Mouse (Mus musculus): ENCODE measurements at regions not wholly inside any gene's neighbourhood (a gene's known extent, or its start where the extent isn't known, plus 50 kb on each side); places are given as distances from the start of the nearest gene placed in this dataset.

DNA sequence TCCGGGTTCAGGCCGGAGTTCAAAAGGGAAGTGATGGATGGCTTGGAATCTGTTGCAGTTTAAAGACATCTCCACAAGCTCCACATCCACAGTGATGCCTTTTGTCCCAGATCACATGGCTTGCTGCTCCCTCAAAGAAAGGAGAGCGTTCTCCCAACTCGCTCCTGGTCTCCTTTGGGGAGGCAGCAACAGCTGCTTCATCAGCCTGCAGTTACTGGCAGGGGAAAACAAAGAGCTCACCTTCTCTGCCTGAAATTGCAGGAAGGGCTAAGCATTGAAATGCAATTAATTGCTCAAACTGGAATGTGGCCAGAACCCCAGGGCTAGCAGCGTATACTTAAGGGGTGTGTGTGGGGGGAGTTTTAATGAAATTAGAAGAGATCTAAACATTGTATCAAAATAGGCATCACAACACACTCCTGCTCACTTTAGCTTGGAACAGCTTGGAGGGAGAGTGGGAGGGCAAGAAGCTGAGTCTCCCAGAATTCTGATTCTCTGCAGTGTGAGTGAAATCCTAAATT, 126.3 kb upstream of the Lrig3 start:
- Histone ChIP-seq H3K4me1 (ENCODE audit: control insufficient read depth, insufficient read depth, low read length) (no peaks in the 10 kb centered on the region), H3K4me3 (replicated peaks; ENCODE audit: control insufficient read depth, low read depth, low read length) (no peak overlapping the region), H3K27ac (ENCODE audit: control insufficient read depth, insufficient read depth, low read depth, low read length, poor library complexity) (no peak overlapping the region)
- 68% methylated on average over 5 of the region's 5 CpGs for whole genome bisulfite sequencing
- TF ChIP-seq POLR2A (IDR thresholded peaks at IDR 0.05; ENCODE audit: borderline replicate concordance, control insufficient read depth, low read depth, low read length) (no peak), CTCF (IDR thresholded peaks at IDR 0.05; ENCODE audit: control insufficient read depth, insufficient read depth, low read length) (no peak)

DNA sequence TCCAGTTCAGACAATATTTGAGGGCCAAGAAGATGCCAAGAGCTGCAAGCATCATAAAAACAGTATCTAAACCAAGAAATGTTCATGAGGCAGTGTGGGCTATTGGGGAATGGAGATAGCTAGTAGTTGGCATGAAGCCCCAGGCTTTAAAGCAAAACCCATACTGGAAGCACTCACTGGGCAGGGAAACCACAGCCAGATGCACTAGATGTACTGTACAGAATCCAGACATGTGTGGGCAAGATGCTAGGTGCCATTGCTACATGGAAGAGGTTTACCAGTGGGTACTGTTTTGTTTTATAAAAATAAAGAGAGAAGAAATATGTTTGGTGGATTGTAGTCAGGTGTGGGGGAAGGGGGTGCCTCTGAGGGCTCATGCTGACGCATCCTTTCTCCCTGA, 125.6 kb upstream of the Lrig3 start:
- WGBS: 84% methylated on average over 1 of the region's 1 CpGs
- no peak for TF ChIP-seq POLR2A (IDR thresholded peaks at IDR 0.05; ENCODE audit: borderline replicate concordance, control insufficient read depth, low read depth, low read length)
- TF ChIP-seq CTCF (IDR thresholded peaks at IDR 0.05; ENCODE audit: control insufficient read depth, insufficient read depth, low read length): no peak
- Histone ChIP-seq H3K27ac (ENCODE audit: control insufficient read depth, insufficient read depth, low read depth, low read length, poor library complexity) (no peak overlapping the region), H3K4me1 (ENCODE audit: control insufficient read depth, insufficient read depth, low read length) (no peaks in the 10 kb centered on the region), H3K4me3 (replicated peaks; ENCODE audit: control insufficient read depth, low read depth, low read length) (no peak overlapping the region)

DNA sequence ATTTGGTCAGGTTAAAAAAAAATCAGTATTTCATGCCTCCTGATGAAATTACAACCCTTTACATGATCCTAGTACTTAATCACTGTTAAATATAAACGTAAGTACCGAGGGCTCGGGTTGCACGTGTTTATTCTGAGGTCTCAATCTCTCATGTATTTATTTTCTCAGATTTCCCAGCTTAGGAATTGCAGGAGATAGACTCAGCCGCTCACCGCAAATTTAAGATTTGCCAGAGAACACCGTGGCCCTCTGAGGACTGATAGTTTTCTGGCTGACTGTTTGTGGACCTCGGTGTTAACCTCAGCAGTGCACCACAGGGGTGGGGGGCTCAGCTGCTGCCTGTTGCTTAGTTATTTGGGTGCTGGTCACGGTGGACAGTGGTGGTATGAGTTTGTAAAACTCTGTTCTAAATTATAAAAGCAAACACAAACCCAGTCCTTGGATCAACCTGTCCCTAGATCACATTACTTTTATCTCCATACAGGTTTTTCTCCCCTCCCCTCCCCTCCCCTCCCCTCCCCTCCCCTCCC, 121.6 kb upstream of the Lrig3 start:
- H3K27ac ChIP-seq (ENCODE audit: control insufficient read depth, insufficient read depth, low read depth, low read length, poor library complexity): no peak overlapping the region
- 62% methylated on average over 9 of the region's 9 CpGs for WGBS
- no peak for TF ChIP-seq CTCF (IDR thresholded peaks at IDR 0.05; ENCODE audit: control insufficient read depth, insufficient read depth, low read length)
- no peak for TF ChIP-seq POLR2A (IDR thresholded peaks at IDR 0.05; ENCODE audit: borderline replicate concordance, control insufficient read depth, low read depth, low read length)
- no peak overlapping the region for H3K4me3 ChIP-seq (replicated peaks; ENCODE audit: control insufficient read depth, low read depth, low read length)
- no peaks in the 10 kb centered on the region for H3K4me1 ChIP-seq (ENCODE audit: control insufficient read depth, insufficient read depth, low read length)

DNA sequence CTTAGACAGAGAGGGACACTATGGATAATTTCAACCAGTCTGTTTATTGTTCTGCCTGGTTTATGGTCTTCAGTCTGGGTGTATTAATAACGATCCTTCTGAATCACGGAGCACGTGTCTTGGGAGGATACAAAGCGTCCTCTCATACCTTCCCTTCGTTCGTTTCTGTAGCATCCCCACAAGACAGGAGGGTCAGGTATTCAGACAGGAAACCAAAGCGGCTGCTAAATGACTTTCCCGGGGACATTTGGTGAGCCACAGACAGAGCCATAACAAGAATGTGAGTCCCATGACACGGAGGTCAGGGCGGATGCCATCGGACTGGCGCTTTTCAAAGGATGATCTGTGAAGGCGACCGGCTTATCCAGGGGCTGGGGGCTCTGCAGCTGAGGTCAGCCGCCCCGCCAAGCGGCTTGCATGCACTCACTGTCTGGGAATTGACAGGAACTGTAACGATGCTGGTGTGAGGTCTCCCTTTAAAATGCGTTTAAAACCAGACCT, 120.9 kb upstream of the Lrig3 start:
- H3K4me1 ChIP-seq (ENCODE audit: control insufficient read depth, insufficient read depth, low read length): no peaks in the 10 kb centered on the region
- no peak for TF ChIP-seq CTCF (IDR thresholded peaks at IDR 0.05; ENCODE audit: control insufficient read depth, insufficient read depth, low read length)
- TF ChIP-seq POLR2A (IDR thresholded peaks at IDR 0.05; ENCODE audit: borderline replicate concordance, control insufficient read depth, low read depth, low read length): no peak
- no peak overlapping the region for H3K4me3 ChIP-seq (replicated peaks; ENCODE audit: control insufficient read depth, low read depth, low read length)
- 29% methylated on average over 19 of the region's 19 CpGs for WGBS
- H3K27ac ChIP-seq (ENCODE audit: control insufficient read depth, insufficient read depth, low read depth, low read length, poor library complexity): no peak overlapping the region

DNA sequence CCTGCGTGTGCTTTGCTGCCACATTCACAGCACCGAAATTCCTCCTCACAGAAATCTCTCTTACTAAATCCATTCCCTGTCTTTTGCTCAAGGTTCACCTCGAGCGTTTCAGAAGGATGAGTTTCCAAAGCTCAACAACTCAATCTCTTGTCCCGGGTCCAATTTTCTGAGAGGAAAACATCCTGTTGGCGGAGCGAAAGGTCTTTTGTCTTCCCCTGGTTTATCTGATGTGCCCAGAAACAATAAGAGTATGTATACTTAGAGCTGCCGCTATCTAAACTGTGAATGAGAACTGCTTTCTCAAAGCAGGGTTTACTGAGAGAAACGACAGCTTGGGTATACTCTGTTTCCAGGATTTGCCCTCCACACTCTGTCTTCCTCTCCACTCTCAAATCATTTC, 115.6 kb upstream of the Lrig3 start:
- no peaks in the 10 kb centered on the region for H3K4me1 ChIP-seq (ENCODE audit: control insufficient read depth, insufficient read depth, low read length)
- no peak for TF ChIP-seq CTCF (IDR thresholded peaks at IDR 0.05; ENCODE audit: control insufficient read depth, insufficient read depth, low read length)
- TF ChIP-seq POLR2A (IDR thresholded peaks at IDR 0.05; ENCODE audit: borderline replicate concordance, control insufficient read depth, low read depth, low read length): no peak
- no peak overlapping the region for H3K27ac ChIP-seq (ENCODE audit: control insufficient read depth, insufficient read depth, low read depth, low read length, poor library complexity)
- WGBS: 52% methylated on average over 9 of the region's 9 CpGs
- H3K4me3 ChIP-seq (replicated peaks; ENCODE audit: control insufficient read depth, low read depth, low read length): no peak overlapping the region

DNA sequence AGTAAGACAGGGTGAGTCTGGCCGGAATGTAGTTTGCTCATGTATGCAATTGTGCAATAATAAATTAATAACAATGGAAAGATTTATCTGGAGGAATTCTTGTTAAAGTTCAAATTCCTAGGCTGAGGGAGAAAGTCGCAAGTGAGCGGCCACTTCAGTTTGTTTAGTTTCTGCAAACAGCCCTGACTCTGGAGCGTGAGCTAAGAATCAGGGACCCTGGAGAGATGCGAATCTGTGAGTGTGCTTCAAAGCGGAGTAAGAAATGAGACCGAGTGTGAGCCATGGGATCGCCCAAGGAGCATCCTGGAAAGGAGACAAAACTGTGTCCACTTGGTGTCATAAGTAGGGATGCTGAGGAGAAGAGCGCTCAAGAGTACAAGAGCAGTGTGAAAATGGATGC, 104.2 kb upstream of the Lrig3 start:
- Histone ChIP-seq H3K4me1 (ENCODE audit: control insufficient read depth, insufficient read depth, low read length) (no peaks in the 10 kb centered on the region), H3K27ac (ENCODE audit: control insufficient read depth, insufficient read depth, low read depth, low read length, poor library complexity) (no peak overlapping the region), H3K4me3 (replicated peaks; ENCODE audit: control insufficient read depth, low read depth, low read length) (no peak overlapping the region)
- WGBS: 85% methylated on average over 9 of the region's 9 CpGs
- TF ChIP-seq CTCF (IDR thresholded peaks at IDR 0.05; ENCODE audit: control insufficient read depth, insufficient read depth, low read length) (no peak), POLR2A (IDR thresholded peaks at IDR 0.05; ENCODE audit: borderline replicate concordance, control insufficient read depth, low read depth, low read length) (no peak)

DNA sequence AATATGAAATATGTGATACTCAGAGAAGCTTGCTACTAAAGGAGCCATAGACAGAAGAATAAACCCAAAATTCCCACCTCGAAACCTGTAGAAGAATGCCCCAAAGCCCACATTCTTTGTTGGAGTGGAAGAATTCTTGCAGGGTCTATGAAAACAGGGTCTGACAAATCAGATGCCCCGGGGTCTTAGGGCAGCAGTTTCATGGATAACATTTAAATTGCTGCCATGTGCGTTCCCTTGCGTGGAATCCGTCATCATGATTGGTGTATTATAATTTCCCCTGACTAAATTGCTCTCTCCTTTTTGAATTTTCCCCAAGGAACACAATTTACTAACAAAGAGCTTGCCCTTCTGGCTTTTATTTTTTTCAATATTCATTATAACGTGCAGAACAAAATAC, 99.6 kb upstream of the Lrig3 start:
- no peak overlapping the region for H3K4me3 ChIP-seq (replicated peaks; ENCODE audit: control insufficient read depth, low read depth, low read length)
- no peak overlapping the region for H3K27ac ChIP-seq (ENCODE audit: control insufficient read depth, insufficient read depth, low read depth, low read length, poor library complexity)
- TF ChIP-seq CTCF (IDR thresholded peaks at IDR 0.05; ENCODE audit: control insufficient read depth, insufficient read depth, low read length) (no peak), POLR2A (IDR thresholded peaks at IDR 0.05; ENCODE audit: borderline replicate concordance, control insufficient read depth, low read depth, low read length) (no peak)
- no peaks in the 10 kb centered on the region for H3K4me1 ChIP-seq (ENCODE audit: control insufficient read depth, insufficient read depth, low read length)
- WGBS: 83% methylated on average over 6 of the region's 6 CpGs

DNA sequence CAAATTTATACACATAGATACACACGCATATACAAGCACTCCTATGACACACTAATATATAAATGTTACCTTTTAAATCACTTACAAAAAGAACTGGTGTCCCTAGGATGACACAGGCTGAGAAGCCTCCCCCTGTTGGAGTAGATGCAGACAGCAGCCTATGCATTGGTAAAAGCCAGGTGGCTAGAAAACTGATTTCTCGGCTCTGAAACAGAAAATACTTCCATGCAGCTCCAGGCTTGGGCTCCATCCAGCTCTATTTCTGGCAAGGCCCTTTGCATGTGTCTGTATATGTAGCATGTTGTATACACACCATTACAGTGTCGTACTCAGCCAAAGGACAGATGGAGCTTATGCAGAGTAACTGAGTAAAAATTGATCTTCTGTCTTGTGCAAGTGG, 81.4 kb upstream of the Lrig3 start:
- WGBS: 80% methylated on average over 3 of the region's 3 CpGs
- Histone ChIP-seq H3K4me3 (replicated peaks; ENCODE audit: control insufficient read depth, low read depth, low read length) (no peak overlapping the region), H3K4me1 (ENCODE audit: control insufficient read depth, insufficient read depth, low read length) (no peaks in the 10 kb centered on the region), H3K27ac (ENCODE audit: control insufficient read depth, insufficient read depth, low read depth, low read length, poor library complexity) (no peak overlapping the region)
- no peak for TF ChIP-seq CTCF (IDR thresholded peaks at IDR 0.05; ENCODE audit: control insufficient read depth, insufficient read depth, low read length)
- no peak for TF ChIP-seq POLR2A (IDR thresholded peaks at IDR 0.05; ENCODE audit: borderline replicate concordance, control insufficient read depth, low read depth, low read length)

DNA sequence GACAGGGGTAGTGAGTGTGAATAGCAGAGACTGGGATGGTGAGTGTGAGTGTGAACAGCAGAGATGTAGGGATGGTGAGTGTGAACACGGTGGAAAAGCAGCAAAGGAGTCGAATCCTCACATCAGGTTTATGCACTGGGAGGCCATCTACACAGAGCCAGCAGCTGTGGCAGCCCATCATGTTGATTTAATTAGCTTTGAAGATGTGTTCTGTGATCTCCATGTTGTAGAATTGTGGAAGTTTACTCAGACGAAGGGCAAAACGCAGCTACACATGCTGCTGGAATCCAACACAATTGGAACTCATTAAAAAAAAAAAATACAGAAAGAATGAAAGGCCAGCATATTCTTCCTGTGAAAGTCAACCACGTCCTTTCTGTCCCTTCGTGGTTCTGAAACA, 80.2 kb upstream of the Lrig3 start:
- Histone ChIP-seq H3K27ac (ENCODE audit: control insufficient read depth, insufficient read depth, low read depth, low read length, poor library complexity) (no peak overlapping the region), H3K4me3 (replicated peaks; ENCODE audit: control insufficient read depth, low read depth, low read length) (no peak overlapping the region), H3K4me1 (ENCODE audit: control insufficient read depth, insufficient read depth, low read length) (no peaks in the 10 kb centered on the region)
- 61% methylated on average over 6 of the region's 6 CpGs for WGBS
- TF ChIP-seq CTCF (IDR thresholded peaks at IDR 0.05; ENCODE audit: control insufficient read depth, insufficient read depth, low read length) (no peak), POLR2A (IDR thresholded peaks at IDR 0.05; ENCODE audit: borderline replicate concordance, control insufficient read depth, low read depth, low read length) (no peak)
